Mouse (Mus musculus) hindbrain, embryonic 14.5 days (tissue): ENCODE data around the gene Khdrbs2. TPM values are rescaled to one million over a fixed set of nuclear protein-coding genes. Genes with fewer than 3 reads are reported as not detected.

Experiments used
- ATAC-seq: fragments of 200-750 bp; cut with Nextera tagmentation; 2 replicates; pipeline ENCODE4 v1.8.0; 2017; ENCODE audit warnings: moderate number of reproducible peaks, mild to moderate bottlenecking, moderate TSS enrichment, moderate library complexity; ENCODE audit not compliant: low FRiP score
- DNase-seq: peaks from one replicate; pipeline ENCODE4 v3.0.0-alpha.2; 2015; ENCODE audit warnings: low spot score
- H3K27ac ChIP-seq: fragments of 300-500 bp; sonication (generic); 2 replicates; pipeline ENCODE4 v1.5.1; 2014; ENCODE audit warnings: mild to moderate bottlenecking, moderate library complexity
- H3K27me3 ChIP-seq: fragments of 300-500 bp; sonication (generic); 2 replicates; pipeline ENCODE4 v1.6.1; 2014; ENCODE audit warnings: mild to moderate bottlenecking, low read length, mixed read lengths; ENCODE audit not compliant: control insufficient read depth, insufficient read depth
- H3K36me3 ChIP-seq: fragments of 300-500 bp; sonication (generic); replicated peaks from 2 replicates; pipeline ENCODE4 v1.6.1; 2014; ENCODE audit not compliant: control insufficient read depth, insufficient read depth
- H3K4me1 ChIP-seq: fragments of 300-500 bp; sonication (generic); replicated peaks from 2 replicates; pipeline ENCODE4 v1.6.1; 2014; ENCODE audit warnings: antibody characterized with exemption, low read length, mixed read lengths; ENCODE audit not compliant: control insufficient read depth, insufficient read depth
- H3K4me2 ChIP-seq: fragments of 300-500 bp; sonication (generic); replicated peaks from 2 replicates; pipeline ENCODE4 v1.6.1; 2014; ENCODE audit warnings: mild to moderate bottlenecking, moderate library complexity
- H3K4me3 ChIP-seq: fragments of 300-500 bp; sonication (generic); replicated peaks from 2 replicates; pipeline ENCODE4 v1.5.1; 2014; ENCODE audit warnings: mild to moderate bottlenecking, low read length
- H3K9ac ChIP-seq: fragments of 300-500 bp; sonication (generic); 2 replicates; pipeline ENCODE4 v1.6.1; 2014
- H3K9me3 ChIP-seq: fragments of 300-500 bp; sonication (generic); 2 replicates; pipeline ENCODE4 v1.6.1; 2016; ENCODE audit warnings: low read length; ENCODE audit not compliant: control insufficient read depth
- WGBS: fragments of 180-500 bp; shearing (Covaris S2); extraction: QIAGEN DNeasy Blood & Tissue Kit; methylation state at CpG from one replicate; pipeline ENCODE4 v1.1.7; 2014; 5-methylcytosine and 5-hydroxymethylcytosine counted together
- polyA plus RNA-seq: library from polyadenylated mRNA; unstranded; fragments of >200 nt; fragmentation: Nextera tagmentation; extraction: Ambion mirVana; gene quantifications from 2 replicates; pipeline ENCODE4 v1.2.1, GENCODE M21; 2014

Khdrbs2 gene
- 54.3 and 71.0 TPM in 2 replicates for polyA plus RNA-seq

DNA sequence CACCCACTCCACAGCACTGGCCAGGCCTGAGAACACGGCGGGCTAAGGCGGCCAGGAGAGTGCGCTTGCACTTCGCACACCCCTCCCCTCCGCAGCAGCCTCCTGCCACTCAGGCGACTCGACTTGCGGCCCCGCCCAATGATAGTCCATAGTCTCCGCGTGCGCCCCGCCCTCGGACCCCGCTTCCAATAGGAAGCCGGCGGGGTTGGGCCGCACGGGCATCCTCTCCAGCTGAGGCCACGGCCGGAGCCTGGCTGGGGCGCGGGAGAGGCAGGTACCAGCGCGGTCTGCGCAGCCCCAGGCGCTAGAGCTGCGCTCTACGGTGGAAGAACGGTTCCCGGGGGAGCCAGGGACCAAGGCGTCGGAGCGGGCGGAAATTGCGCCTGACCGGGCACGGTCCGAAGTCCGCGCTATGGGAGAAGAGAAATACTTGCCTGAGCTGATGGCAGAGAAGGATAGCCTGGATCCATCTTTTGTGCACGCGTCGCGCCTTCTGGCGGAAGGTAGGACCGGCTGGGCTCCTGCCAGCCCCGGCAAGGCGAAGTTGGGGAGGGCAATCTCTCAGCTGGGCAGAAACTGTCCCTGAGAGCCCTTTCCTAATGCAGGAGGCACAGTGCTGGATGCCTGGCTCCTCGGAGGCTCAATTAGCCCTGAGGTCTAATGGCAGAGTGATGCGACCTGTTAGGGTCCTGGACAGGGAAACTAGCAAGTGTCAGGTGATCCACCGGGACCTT lies at the start of gene Khdrbs2:
Gene Khdrbs2 (plus strand): TSS at position 209 of the 734 bp plus-strand sequence.
- H3K9me3 ChIP-seq, result no peaks in the 10 kb centered on the region
- WGBS, result under 1% methylated on average over 53 of the region's 53 CpGs
- ATAC-seq, result peak; percentile 100
- peak within 1 kb of the TSS; percentile 66 for H3K9ac ChIP-seq
- H3K36me3 ChIP-seq, result no peaks in the 10 kb centered on the region
- peak within 1 kb of the TSS; percentile 44 for H3K4me3 ChIP-seq
- peak within 1 kb of the TSS; percentile 63 for H3K4me2 ChIP-seq
- no peaks in the 10 kb centered on the region for H3K27me3 ChIP-seq
- peaks cover 15% of the 10 kb centered on the region for H3K4me1 ChIP-seq
- peak; percentile 89 for DNase-seq
- peak within 1 kb of the TSS; percentile 59 for H3K27ac ChIP-seq

GRCm38 (mm10) chr1:32174566-32174965 lies 2.1 kb downstream of the Khdrbs2 start:
- no peaks in the 10 kb centered on the region for H3K9me3 ChIP-seq
- DNase-seq, result peak; percentile 90
- peaks cover 15% of the 10 kb centered on the region for H3K4me1 ChIP-seq
- no peak for ATAC-seq
- peak overlapping the region; percentile 5 for H3K27ac ChIP-seq
- peak overlapping the region; percentile 44 for H3K4me3 ChIP-seq
- H3K4me2 ChIP-seq, result peak overlapping the region; percentile 63
- no peaks in the 10 kb centered on the region for H3K36me3 ChIP-seq
- H3K9ac ChIP-seq, result peak overlapping the region; percentile 53
- no peaks in the 10 kb centered on the region for H3K27me3 ChIP-seq
- 43% methylated on average over 5 of the region's 5 CpGs for WGBS

DNA sequence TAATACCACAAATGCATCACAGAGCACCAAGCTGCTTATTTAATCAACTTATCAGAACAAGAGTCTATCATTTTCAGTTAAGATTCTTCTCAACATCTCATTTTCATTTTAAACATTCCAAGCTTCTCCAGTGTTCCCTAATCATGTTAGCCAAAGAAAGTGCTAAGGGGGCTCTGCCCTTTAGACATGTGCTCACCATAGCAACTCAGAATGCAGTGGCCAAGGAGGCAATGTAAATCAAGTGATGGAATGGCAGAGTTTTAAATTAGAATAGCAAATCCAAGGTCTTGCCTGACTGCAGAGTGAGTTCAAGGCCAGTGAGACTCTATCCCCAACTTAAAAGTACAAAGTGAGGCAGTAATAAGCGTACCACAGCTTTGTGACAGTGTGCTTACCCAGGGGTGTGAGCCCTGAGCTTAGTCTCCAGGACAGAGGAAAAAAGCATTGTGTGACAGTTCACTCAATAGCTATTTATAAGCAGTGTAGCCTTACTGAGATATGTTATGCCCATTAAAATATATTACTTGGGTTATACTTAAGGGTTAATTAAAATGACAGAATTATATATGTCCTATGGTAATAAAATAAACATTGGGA lies 27.2 kb downstream of the Khdrbs2 start:
- no peak for ATAC-seq
- H3K4me1 ChIP-seq, result no peaks in the 10 kb centered on the region; the same call in 1 of the 2 replicates
- H3K27me3 ChIP-seq, result no peaks in the 10 kb centered on the region
- 73% methylated on average over 1 of the region's 1 CpGs for WGBS
- H3K27ac ChIP-seq, result no peak overlapping the region
- no peaks in the 10 kb centered on the region for H3K36me3 ChIP-seq
- H3K4me3 ChIP-seq, result no peak overlapping the region
- no peak overlapping the region for H3K9ac ChIP-seq
- DNase-seq, result no peak
- no peak overlapping the region for H3K4me2 ChIP-seq
- no peaks in the 10 kb centered on the region for H3K9me3 ChIP-seq

- no peaks in the 10 kb centered on the region for H3K4me1 ChIP-seq
- no peaks in the 10 kb centered on the region for H3K36me3 ChIP-seq
- H3K4me3 ChIP-seq, result no peak overlapping the region
- no peaks in the 10 kb centered on the region for H3K9me3 ChIP-seq
- H3K27ac ChIP-seq, result no peak overlapping the region
- H3K9ac ChIP-seq, result no peak overlapping the region
- WGBS, result 89% methylated on average over 5 of the region's 5 CpGs
- DNase-seq, result no peak
- H3K4me2 ChIP-seq, result no peak overlapping the region
- no peak for ATAC-seq
- H3K27me3 ChIP-seq, result no peaks in the 10 kb centered on the region
Observed at GRCm38 (mm10) chr1:32248443-32248842, 75.9 kb downstream of the Khdrbs2 start.

DNA sequence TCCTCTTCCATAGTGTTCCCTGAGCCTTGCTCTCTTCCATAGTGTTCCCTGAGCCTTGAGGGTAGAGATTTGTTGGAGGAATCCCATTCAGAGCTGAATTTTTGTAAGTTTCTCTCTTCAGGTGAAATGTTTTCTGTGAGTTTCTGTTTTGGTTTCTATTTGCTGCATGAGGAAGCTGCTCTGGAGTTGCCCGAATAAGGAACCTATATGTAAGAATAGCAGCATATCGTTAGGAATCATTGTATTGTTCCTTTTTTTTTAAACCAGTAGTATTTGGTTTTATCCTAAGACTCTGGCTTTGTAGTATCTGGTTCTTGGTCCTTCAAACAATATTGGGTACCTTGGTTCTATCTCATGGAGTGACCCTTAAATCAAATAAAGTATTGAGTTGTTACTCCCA lies 77.1 kb downstream of the Khdrbs2 start:
- Histone ChIP-seq H3K4me1 (no peaks in the 10 kb centered on the region), H3K4me3 (no peak overlapping the region), H3K9ac (no peak overlapping the region), H3K27me3 (no peaks in the 10 kb centered on the region), H3K36me3 (no peaks in the 10 kb centered on the region), H3K27ac (no peak overlapping the region), H3K4me2 (no peak overlapping the region), H3K9me3 (no peaks in the 10 kb centered on the region)
- no peak for ATAC-seq
- no peak for DNase-seq
- WGBS, result 97% methylated on average over 2 of the region's 2 CpGs

- Histone ChIP-seq H3K4me2 (no peak overlapping the region), H3K9ac (no peak overlapping the region), H3K27ac (no peak overlapping the region), H3K27me3 (no peaks in the 10 kb centered on the region), H3K4me3 (no peak overlapping the region), H3K4me1 (no peaks in the 10 kb centered on the region), H3K9me3 (no peaks in the 10 kb centered on the region), H3K36me3 (no peaks in the 10 kb centered on the region)
- no peak for ATAC-seq
- 92% methylated on average over 1 of the region's 1 CpGs for WGBS
- DNase-seq, result no peak
Observed at GRCm38 (mm10) chr1:32250337-32250736, 77.8 kb downstream of the Khdrbs2 start.

- Histone ChIP-seq H3K4me1 (no peaks in the 10 kb centered on the region), H3K27ac (no peak overlapping the region), H3K27me3 (no peaks in the 10 kb centered on the region), H3K4me2 (no peak overlapping the region), H3K4me3 (no peak overlapping the region), H3K36me3 (no peaks in the 10 kb centered on the region), H3K9ac (no peak overlapping the region), H3K9me3 (no peaks in the 10 kb centered on the region)
- DNase-seq, result no peak
- ATAC-seq, result 0 out of 2 replicates have a peak, but pooled peaks have one; percentile 31
- 92% methylated on average over 3 of the region's 3 CpGs for WGBS
Observed at GRCm38 (mm10) chr1:32258942-32259341, 86.4 kb downstream of the Khdrbs2 start.

DNA sequence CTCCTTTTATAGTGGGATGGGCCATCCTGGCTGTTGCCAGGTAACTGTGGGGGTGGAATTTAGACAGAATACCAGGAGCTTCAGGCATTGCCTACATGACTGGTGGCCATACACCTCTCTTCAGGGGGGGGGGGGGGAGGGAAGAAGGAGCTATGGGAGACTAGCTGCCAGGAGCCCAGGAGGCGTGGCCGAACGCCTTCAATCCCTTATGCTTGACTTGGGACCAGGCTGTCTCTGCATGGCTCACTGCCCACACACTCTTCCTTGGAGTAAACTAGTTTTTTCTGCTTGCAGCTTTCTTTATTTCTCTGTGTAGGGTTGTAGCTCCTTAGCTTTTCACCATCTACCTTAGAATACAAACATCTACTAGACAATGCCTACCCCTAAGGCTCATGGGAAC lies 98.0 kb downstream of the Khdrbs2 start:
- H3K27ac ChIP-seq, result no peak overlapping the region
- H3K4me3 ChIP-seq, result no peak overlapping the region
- ATAC-seq, result no peak
- no peaks in the 10 kb centered on the region for H3K27me3 ChIP-seq
- no peak overlapping the region for H3K9ac ChIP-seq
- H3K9me3 ChIP-seq, result no peaks in the 10 kb centered on the region
- WGBS, result 62% methylated on average over 3 of the region's 3 CpGs
- H3K4me2 ChIP-seq, result no peak overlapping the region
- H3K4me1 ChIP-seq, result no peaks in the 10 kb centered on the region
- DNase-seq, result no peak
- no peaks in the 10 kb centered on the region for H3K36me3 ChIP-seq

DNA sequence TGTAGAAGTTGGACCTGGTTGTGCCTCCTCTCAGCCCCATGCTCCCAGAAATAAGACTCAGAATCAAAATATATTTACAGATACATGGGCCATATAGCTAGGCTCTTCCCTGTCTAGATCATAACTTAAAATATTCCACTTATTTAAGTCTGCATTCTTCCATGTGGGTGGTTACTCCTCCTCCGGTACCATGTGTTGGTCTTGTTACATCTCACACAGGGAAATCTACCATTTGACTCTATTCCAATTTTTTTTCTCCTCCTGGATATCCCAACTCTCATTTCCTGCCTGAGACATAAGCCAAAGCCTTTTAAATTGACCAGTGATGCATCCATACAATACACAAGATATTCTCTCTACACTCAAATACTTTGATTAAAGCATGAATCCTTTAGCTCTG lies 122.2 kb downstream of the Khdrbs2 start:
- H3K4me2 ChIP-seq, result no peak overlapping the region
- H3K4me1 ChIP-seq, result no peaks in the 10 kb centered on the region
- H3K36me3 ChIP-seq, result no peaks in the 10 kb centered on the region
- WGBS, result 87% methylated on average over 1 of the region's 1 CpGs
- H3K27me3 ChIP-seq, result no peaks in the 10 kb centered on the region
- no peak overlapping the region for H3K9ac ChIP-seq
- DNase-seq, result no peak
- ATAC-seq, result no peak
- no peak overlapping the region for H3K27ac ChIP-seq
- no peaks in the 10 kb centered on the region for H3K9me3 ChIP-seq
- no peak overlapping the region for H3K4me3 ChIP-seq
